Mouse (Mus musculus) neural tube, embryonic 15.5 days (tissue): Measurements from ENCODE around the gene Ptprm. TPM values are rescaled to one million over a fixed set of nuclear protein-coding genes. Genes with fewer than 3 reads are reported as not detected.

Source experiments
- ATAC-seq: fragments of 200-750 bp; cut with Nextera tagmentation; 2 replicates; pipeline ENCODE4 v1.8.0; 2017; ENCODE audit warnings: mild to moderate bottlenecking, moderate TSS enrichment, moderate library complexity; ENCODE audit not compliant: low FRiP score
- H3K27ac ChIP-seq: fragments of 300-500 bp; sonication (generic); replicated peaks from 2 replicates; pipeline ENCODE4 v1.5.1; 2015; ENCODE audit warnings: mild to moderate bottlenecking, inconsistent platforms
- H3K27me3 ChIP-seq: fragments of 300-500 bp; sonication (generic); replicated peaks from 2 replicates; pipeline ENCODE4 v1.6.1; 2015; ENCODE audit warnings: inconsistent platforms
- H3K36me3 ChIP-seq: fragments of 300-500 bp; sonication (generic); 2 replicates; pipeline ENCODE4 v1.6.1; 2015; ENCODE audit warnings: inconsistent platforms
- H3K4me1 ChIP-seq: fragments of 300-500 bp; sonication (generic); 2 replicates; pipeline ENCODE4 v1.6.1; 2015; ENCODE audit warnings: inconsistent platforms
- H3K4me2 ChIP-seq: fragments of 300-500 bp; sonication (generic); 2 replicates; pipeline ENCODE4 v1.6.1; 2015; ENCODE audit warnings: inconsistent platforms, mild to moderate bottlenecking, moderate library complexity
- H3K4me3 ChIP-seq: fragments of 300-500 bp; sonication (generic); replicated peaks from 2 replicates; pipeline ENCODE4 v1.5.1; 2015; ENCODE audit warnings: mild to moderate bottlenecking, inconsistent platforms
- H3K9ac ChIP-seq: fragments of 300-500 bp; sonication (generic); replicated peaks from 2 replicates; pipeline ENCODE4 v1.6.1; 2015; ENCODE audit warnings: mild to moderate bottlenecking, inconsistent platforms
- H3K9me3 ChIP-seq: fragments of 300-500 bp; sonication (generic); replicated peaks from 2 replicates; pipeline ENCODE4 v1.6.1; 2016; ENCODE audit warnings: inconsistent platforms
- WGBS: fragments of 180-500 bp; shearing (Covaris S2); methylation state at CpG from one replicate; pipeline ENCODE4 v1.1.7; 2015; ENCODE audit warnings: mixed read lengths; 5-methylcytosine and 5-hydroxymethylcytosine counted together
- microRNA-seq: library from miRNA; unstranded; fragments of <30 nt; microRNA quantifications from one replicate; pipeline ENCODE4, GENCODE M21; 2017
- polyA plus RNA-seq: library from polyadenylated mRNA; unstranded; fragments of >200 nt; fragmentation: Nextera tagmentation; extraction: Ambion mirVana; gene quantifications from 2 replicates; pipeline ENCODE4 v1.2.1, GENCODE M21; 2015

The Ptprm gene
- polyA plus RNA-seq, 1 experiment from 2014 or later = 25.3 TPM

DNA sequence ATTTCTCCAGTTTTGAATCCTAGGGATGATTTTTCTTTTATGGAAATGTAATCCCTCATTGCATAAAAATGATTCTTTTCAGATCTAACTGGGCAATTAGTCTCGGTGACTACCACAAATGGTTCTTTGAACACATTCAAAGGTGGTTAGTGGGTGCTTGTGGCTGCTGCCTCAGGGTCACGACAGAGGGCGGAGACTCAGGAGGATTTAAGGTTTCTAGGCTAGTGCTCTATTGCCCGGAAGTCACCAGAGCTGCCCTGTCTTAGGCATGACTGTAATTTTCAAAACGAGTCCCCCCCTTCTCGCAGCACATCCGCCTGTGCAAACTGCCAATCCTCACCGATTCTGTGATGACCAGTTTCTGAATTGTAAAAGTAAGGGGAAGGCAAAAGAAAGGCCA is 683.0 kb downstream of the Ptprm start:
- Histone ChIP-seq H3K4me3 (no peak overlapping the region), H3K27ac (no peak overlapping the region), H3K9ac (no peak overlapping the region), H3K4me1 (no peaks in the 10 kb centered on the region), H3K36me3 (no peaks in the 10 kb centered on the region), H3K4me2 (no peak overlapping the region), H3K9me3 (no peaks in the 10 kb centered on the region), H3K27me3 (no peaks in the 10 kb centered on the region)
- no peak for ATAC-seq
- 45% methylated on average over 8 of the region's 8 CpGs for WGBS

GRCm38 (mm10) chr17:66665791-66666190 is 688.5 kb downstream of the Ptprm start:
- no peaks in the 10 kb centered on the region for H3K9me3 ChIP-seq
- ATAC-seq = no peak
- 88% methylated on average over 3 of the region's 3 CpGs for WGBS
- no peak overlapping the region for H3K27ac ChIP-seq
- H3K4me1 ChIP-seq = no peaks in the 10 kb centered on the region
- H3K36me3 ChIP-seq = no peaks in the 10 kb centered on the region
- H3K27me3 ChIP-seq = no peaks in the 10 kb centered on the region
- H3K4me2 ChIP-seq = no peak overlapping the region
- no peak overlapping the region for H3K9ac ChIP-seq
- H3K4me3 ChIP-seq = no peak overlapping the region

- Histone ChIP-seq H3K9ac (no peak overlapping the region), H3K4me1 (no peaks in the 10 kb centered on the region), H3K36me3 (no peaks in the 10 kb centered on the region), H3K9me3 (no peaks in the 10 kb centered on the region), H3K4me2 (no peak overlapping the region), H3K27ac (no peak overlapping the region), H3K4me3 (no peak overlapping the region), H3K27me3 (no peaks in the 10 kb centered on the region)
- 88% methylated on average over 3 of the region's 3 CpGs for WGBS
- ATAC-seq = no peak
Observed at GRCm38 (mm10) chr17:66665201-66665756, 689.0 kb downstream of the Ptprm start.

DNA sequence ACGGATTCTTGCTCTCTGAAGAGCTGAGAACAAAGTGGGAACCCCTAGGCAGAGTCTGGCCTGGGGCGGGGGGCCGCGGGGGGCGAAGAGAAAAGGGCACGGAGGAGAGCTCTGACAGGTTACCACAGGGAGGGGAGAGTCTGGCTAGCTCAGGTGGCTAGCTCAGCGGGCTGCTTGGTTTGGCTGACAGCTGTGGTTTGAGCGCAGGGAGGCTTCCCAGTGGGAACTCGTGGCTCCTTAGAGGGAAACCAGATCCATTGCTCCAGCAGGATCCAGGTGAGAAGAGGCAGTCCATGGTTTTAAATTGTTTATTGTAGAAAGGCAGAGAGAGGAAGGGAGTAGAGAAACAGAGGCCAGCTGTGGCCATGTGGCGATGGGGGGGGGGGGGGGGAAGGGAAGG is 689.5 kb downstream of the Ptprm start:
- H3K27me3 ChIP-seq = no peaks in the 10 kb centered on the region
- H3K4me3 ChIP-seq = no peak overlapping the region
- 70% methylated on average over 10 of the region's 10 CpGs for WGBS
- H3K27ac ChIP-seq = no peak overlapping the region
- no peak overlapping the region for H3K4me2 ChIP-seq
- H3K36me3 ChIP-seq = no peaks in the 10 kb centered on the region
- no peak for ATAC-seq
- H3K9ac ChIP-seq = no peak overlapping the region
- no peaks in the 10 kb centered on the region for H3K4me1 ChIP-seq
- no peaks in the 10 kb centered on the region for H3K9me3 ChIP-seq

GRCm38 (mm10) chr17:66659242-66659641 is 695.0 kb downstream of the Ptprm start:
- Histone ChIP-seq H3K36me3 (no peaks in the 10 kb centered on the region), H3K9ac (no peak overlapping the region), H3K4me2 (no peak overlapping the region), H3K27me3 (no peaks in the 10 kb centered on the region), H3K4me1 (no peaks in the 10 kb centered on the region), H3K4me3 (no peak overlapping the region), H3K9me3 (no peaks in the 10 kb centered on the region), H3K27ac (no peak overlapping the region)
- 23% methylated on average over 3 of the region's 3 CpGs for WGBS
- ATAC-seq = no peak

DNA sequence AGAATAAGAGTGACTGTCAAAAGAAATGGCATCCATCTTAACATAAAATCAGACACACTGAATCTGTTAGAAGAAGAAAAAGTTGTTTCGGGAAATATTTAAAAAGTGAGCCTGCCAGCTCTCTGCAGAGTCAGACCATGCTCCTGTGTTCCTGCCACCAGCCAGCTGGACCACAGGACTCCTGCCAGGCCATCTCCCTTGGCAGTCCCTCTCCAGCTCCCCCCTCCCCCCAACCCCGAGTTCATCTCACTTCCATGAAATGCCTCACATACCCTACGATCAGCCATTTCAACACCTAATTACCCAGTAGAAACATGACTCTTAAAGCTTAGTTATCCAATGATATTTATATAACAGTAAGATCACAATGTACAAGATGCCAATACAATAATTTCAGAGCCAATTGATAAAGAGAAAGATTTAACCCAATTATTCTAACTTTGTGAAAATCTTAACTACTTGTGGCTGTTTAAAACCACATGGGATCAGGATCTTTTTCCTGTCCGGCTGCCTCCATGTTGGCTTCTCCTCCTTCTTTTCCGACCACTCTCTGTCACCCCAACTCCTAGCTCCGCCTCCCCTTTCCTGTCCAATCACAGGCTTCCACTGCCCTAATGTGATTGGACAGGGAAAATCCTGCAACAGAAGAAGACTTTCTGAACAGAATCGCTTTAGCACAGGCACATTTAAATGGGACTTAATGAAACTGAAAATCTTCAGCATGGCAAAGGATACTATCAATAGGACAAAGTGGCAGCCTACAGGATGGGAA is 716.1 kb downstream of the Ptprm start:
- H3K4me3 ChIP-seq = no peak overlapping the region
- H3K4me2 ChIP-seq = no peak overlapping the region
- no peaks in the 10 kb centered on the region for H3K27me3 ChIP-seq
- 90% methylated on average over 7 of the region's 7 CpGs for WGBS
- H3K4me1 ChIP-seq = no peaks in the 10 kb centered on the region
- H3K9me3 ChIP-seq = no peaks in the 10 kb centered on the region
- H3K36me3 ChIP-seq = no peaks in the 10 kb centered on the region
- no peak overlapping the region for H3K27ac ChIP-seq
- no peak overlapping the region for H3K9ac ChIP-seq
- ATAC-seq = no peak

DNA sequence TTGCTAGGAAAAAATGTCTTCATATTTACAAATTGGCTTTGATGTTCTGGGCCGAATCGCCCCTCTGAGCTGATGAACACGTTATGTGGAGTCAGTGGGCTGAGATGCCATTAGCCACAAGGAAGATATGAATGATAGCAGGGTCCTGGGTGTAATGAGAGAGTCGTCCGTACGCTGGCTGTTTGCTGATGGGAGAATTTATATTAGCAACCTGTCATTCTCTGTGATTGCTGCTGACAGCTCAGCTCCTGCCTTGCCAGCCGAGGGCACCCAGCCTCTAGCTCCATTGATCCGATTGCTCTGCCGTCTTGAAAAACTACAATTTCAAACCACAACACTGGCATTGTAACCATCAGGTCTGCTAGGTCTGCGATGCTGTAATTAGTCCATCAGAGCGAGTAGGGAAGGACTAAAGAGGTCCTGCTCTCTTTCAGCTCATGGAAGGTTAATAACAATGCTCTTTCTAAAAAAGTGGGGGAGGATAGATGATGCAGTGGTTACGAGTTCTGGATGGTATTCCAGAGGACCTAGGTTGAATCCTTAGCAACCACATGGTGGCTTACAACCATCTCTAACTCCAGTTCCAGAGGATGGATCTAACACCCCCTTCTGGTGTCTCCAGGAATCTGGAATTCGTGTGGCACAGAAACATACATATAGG is 734.1 kb downstream of the Ptprm start:
- no peak overlapping the region for H3K4me3 ChIP-seq
- H3K27ac ChIP-seq = no peak overlapping the region
- H3K27me3 ChIP-seq = no peaks in the 10 kb centered on the region
- 43% methylated on average over 13 of the region's 13 CpGs for WGBS
- ATAC-seq = no peak
- H3K36me3 ChIP-seq = no peaks in the 10 kb centered on the region
- H3K4me2 ChIP-seq = no peak overlapping the region
- peaks cover 5% of the 10 kb centered on the region for H3K4me1 ChIP-seq
- H3K9ac ChIP-seq = no peak overlapping the region
- H3K9me3 ChIP-seq = no peaks in the 10 kb centered on the region

DNA sequence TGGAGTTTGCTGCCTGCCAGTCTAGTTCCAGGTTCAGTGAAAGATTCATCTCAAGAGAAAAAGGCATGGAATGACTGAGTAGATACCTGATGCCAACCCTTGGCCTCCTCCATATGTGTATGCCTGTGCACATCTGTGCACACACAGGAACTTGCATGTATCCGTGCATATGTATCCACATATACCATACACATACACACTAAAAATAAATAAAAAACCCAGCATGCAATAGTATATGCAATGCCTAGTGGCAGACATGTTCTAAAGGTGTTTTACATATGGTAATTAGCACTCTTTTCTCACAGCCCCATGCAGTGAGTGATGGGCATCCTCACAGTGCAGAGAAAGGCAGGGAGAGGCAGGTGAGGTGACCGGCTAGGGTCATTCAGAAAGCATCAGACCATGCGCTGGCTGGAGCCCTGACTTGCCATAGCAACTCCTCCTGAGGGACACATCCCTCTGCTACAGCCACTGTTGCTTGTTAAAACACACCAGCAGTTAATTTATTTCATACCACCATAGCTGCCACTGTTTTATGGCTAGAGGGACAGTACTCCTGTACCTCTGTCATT is 734.9 kb downstream of the Ptprm start:
- H3K4me2 ChIP-seq = no peak overlapping the region
- H3K9ac ChIP-seq = no peak overlapping the region
- 58% methylated on average over 3 of the region's 3 CpGs for WGBS
- no peaks in the 10 kb centered on the region for H3K9me3 ChIP-seq
- H3K4me3 ChIP-seq = no peak overlapping the region
- H3K4me1 ChIP-seq = peaks cover 5% of the 10 kb centered on the region
- H3K27me3 ChIP-seq = no peaks in the 10 kb centered on the region
- H3K27ac ChIP-seq = no peak overlapping the region
- H3K36me3 ChIP-seq = no peaks in the 10 kb centered on the region
- ATAC-seq = no peak

Small RNA genes lying within 50 kb of the gene (microRNA-seq; reads per million reads assigned to microRNA genes)
- gene Mir5709 = not detected
